Mouse (Mus musculus): Measurements from ENCODE around the gene Mtch2. TPM values are rescaled to one million over a fixed set of nuclear protein-coding genes. Genes with fewer than 3 reads are reported as not detected.
A peak's percentile ranks its signal among the peaks of the same experiment; 100 is the strongest.
"Not testable (repeated sequence)": the region's sequence is repeated elsewhere in the genome, so short reads cannot be mapped to it uniquely, and the experiment has no call there.

Gene Mtch2
- total RNA-seq, 2 experiments from 2014 or later: 145 to 159 TPM

GRCm38 (mm10) chr2:90894299-90894677 lies 47.3 kb downstream of the Mtch2 start:
- ATAC-seq (replicated peaks; ENCODE audit: low FRiP score, low TSS enrichment, poor library complexity, severe bottlenecking): not testable (repeated sequence)

DNA sequence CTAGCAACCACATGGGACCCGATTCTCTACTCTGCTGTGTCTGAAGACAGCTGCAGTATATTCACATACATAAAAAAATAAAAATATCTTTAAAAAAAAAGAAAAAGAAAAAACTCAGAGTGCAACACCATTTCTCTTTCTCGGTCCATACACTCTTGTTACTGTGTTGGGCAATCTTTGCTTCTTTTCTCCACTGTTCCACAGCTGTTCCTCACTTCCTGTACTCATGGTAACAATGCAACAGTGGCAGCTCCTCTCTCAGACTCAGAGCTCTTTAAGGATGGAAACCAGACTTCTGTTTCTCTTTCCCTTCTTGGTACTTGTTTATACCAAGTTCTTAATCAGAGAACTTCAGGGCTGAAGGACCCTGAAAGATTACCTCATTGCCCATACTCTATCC lies 56.4 kb downstream of the Mtch2 start:
- ATAC-seq (replicated peaks; ENCODE audit: low FRiP score, low TSS enrichment, poor library complexity, severe bottlenecking): no peak

GRCm38 (mm10) chr2:90904076-90904855 lies 57.3 kb downstream of the Mtch2 start, which contains the start of the genes Kbtbd4 and Ndufs3:
Kbtbd4 (plus strand) TSS chr2:90904740.
Ndufs3 (minus strand) TSS chr2:90904827.
- peak; percentile 93 for ATAC-seq (replicated peaks; ENCODE audit: low FRiP score, low TSS enrichment, poor library complexity, severe bottlenecking)

GRCm38 (mm10) chr2:90904856-90905224 lies 57.9 kb downstream of the Mtch2 start:
- peak; percentile 35 for ATAC-seq (replicated peaks; ENCODE audit: low FRiP score, low TSS enrichment, poor library complexity, severe bottlenecking)

DNA sequence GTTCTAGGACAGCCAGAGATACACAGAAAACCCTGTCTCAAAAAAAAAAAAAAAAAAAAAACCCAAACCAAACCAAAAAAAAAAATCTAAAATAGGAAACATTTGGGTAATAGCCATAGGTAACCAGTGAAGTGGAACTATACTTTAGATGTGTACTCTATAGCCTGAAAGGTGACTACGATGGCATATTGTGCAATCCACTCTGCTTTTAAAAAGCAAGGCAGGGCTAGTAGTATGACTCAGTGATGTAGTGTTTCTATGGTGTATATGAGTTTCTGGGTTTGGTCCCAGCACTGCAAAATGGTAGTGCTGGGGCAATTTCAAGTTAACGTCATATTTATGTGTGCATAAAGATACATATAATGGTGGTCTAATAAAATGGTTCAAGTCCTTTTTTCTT lies 59.8 kb downstream of the Mtch2 start:
- ATAC-seq (replicated peaks; ENCODE audit: low FRiP score, low TSS enrichment, poor library complexity, severe bottlenecking): no peak

GRCm38 (mm10) chr2:90910861-90911260 lies 63.9 kb downstream of the Mtch2 start:
- no peak for ATAC-seq (replicated peaks; ENCODE audit: low FRiP score, low TSS enrichment, poor library complexity, severe bottlenecking)

DNA sequence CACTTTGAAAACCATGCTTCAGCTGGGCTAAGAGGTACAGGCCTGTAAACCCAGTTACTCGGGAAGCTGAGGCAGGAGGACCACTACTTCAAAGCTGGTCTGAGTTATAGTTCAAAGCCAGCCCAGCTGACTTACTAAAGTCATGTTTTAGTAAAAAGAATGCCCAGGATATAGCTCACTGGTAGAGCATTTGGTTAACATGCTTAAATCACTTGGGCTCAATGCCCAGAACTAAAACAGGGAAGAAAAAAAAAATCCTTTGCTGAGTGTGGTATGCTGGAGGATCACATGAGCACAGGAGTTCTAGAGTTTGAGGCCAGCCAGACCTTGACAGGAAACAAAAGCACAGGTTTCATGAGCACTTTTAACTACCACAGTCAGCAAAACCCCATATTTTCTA lies 64.7 kb downstream of the Mtch2 start:
- no peak for ATAC-seq (replicated peaks; ENCODE audit: low FRiP score, low TSS enrichment, poor library complexity, severe bottlenecking)

DNA sequence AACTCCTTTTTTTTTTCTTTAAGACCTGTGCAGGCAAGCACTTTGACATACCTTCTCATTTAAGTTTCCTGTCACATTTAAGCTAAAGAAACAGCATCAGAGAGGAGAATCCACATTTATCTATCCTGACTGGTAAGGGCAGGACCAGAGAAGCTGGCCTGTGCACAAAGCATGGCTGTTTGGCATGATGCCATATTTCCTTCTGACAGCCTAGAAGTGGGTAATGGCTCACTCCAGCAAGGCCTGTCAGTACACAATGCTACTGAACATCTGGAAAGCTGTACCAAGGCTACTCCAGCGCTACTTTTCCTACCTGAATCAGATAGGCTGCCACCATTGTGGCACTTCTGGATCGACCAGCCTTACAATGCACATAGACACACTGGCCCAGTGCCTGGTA lies 66.7 kb downstream of the Mtch2 start:
- ATAC-seq (replicated peaks; ENCODE audit: low FRiP score, low TSS enrichment, poor library complexity, severe bottlenecking): peak; percentile 35; the same call in 1 of the 2 replicates

DNA sequence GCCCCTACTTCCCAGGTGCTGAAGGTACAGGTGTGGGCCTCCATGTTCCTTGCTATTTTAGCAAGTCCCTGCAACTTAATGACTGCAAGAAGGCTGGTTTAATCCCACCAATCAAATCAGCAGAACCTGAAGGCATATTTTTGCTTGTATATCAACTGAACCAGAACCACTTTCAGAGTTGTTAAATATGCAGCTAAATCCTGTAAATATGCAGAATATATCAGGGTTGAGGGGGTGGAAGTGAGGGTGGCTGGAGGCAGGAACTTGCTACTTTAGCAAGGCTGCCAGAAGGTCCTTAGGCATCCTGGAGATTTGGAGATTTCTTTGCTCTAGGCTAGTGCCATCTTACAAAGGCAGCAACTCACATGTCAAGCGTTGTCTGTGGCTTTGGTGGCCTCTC lies 68.6 kb downstream of the Mtch2 start:
- ATAC-seq (replicated peaks; ENCODE audit: low FRiP score, low TSS enrichment, poor library complexity, severe bottlenecking): no peak

Other genes starting within 250 kb of the Mtch2 start
- 80.6 and 105 TPM in 2 replicates for gene Nup160, start 169.9 kb upstream of the Mtch2 start, total RNA-seq (2014; fragmentation: Nextera tagmentation)
- gene Nup160, start 169.9 kb upstream of the Mtch2 start, total RNA-seq (2017): 50.0 and 57.4 TPM in 2 replicates
- gene Fnbp4, start 101.8 kb upstream of the Mtch2 start, total RNA-seq (2014; fragmentation: Nextera tagmentation): 185 and 203 TPM in 2 replicates
- gene Fnbp4, start 101.8 kb upstream of the Mtch2 start, total RNA-seq (2017): 133 and 153 TPM in 2 replicates
- gene Agbl2, start 64.4 kb upstream of the Mtch2 start, total RNA-seq (2014; fragmentation: Nextera tagmentation): not detected in 2 replicates
- not detected in 2 replicates for gene Agbl2, start 64.4 kb upstream of the Mtch2 start, total RNA-seq (2017)
- not detected in 2 replicates for gene C1qtnf4, start 38.7 kb downstream of the Mtch2 start, total RNA-seq (2014; fragmentation: Nextera tagmentation)
- not detected in 2 replicates for gene C1qtnf4, start 38.7 kb downstream of the Mtch2 start, total RNA-seq (2017)
- gene Kbtbd4, start 57.6 kb downstream of the Mtch2 start, total RNA-seq (2014; fragmentation: Nextera tagmentation): 14.3 and 18.7 TPM in 2 replicates
- gene Kbtbd4, start 57.6 kb downstream of the Mtch2 start, total RNA-seq (2017): 28.6 and 32.0 TPM in 2 replicates
- gene Ndufs3, start 57.7 kb downstream of the Mtch2 start, total RNA-seq (2014; fragmentation: Nextera tagmentation): 200 and 247 TPM in 2 replicates
- gene Ndufs3, start 57.7 kb downstream of the Mtch2 start, total RNA-seq (2017): 96.1 and 109 TPM in 2 replicates
- gene Celf1, start 93.2 kb downstream of the Mtch2 start, total RNA-seq (2014; fragmentation: Nextera tagmentation): 82.1 and 92.9 TPM in 2 replicates
- 57.9 and 75.2 TPM in 2 replicates for gene Celf1, start 93.2 kb downstream of the Mtch2 start, total RNA-seq (2017)
- gene Rapsn, start 188.5 kb downstream of the Mtch2 start, total RNA-seq (2014; fragmentation: Nextera tagmentation): not detected in 2 replicates
- 0.80 TPM in 1 of 2 replicates, not detected in the other for gene Rapsn, start 188.5 kb downstream of the Mtch2 start, total RNA-seq (2017)
- 172 and 200 TPM in 2 replicates for gene Psmc3, start 206.9 kb downstream of the Mtch2 start, total RNA-seq (2014; fragmentation: Nextera tagmentation)
- 297 and 355 TPM in 2 replicates for gene Psmc3, start 206.9 kb downstream of the Mtch2 start, total RNA-seq (2017)
- gene Slc39a13, start 223.3 kb downstream of the Mtch2 start, total RNA-seq (2014; fragmentation: Nextera tagmentation): 18.9 and 21.3 TPM in 2 replicates
- 6.4 and 10.6 TPM in 2 replicates for gene Slc39a13, start 223.3 kb downstream of the Mtch2 start, total RNA-seq (2017)
- gene Spi1, start 235.2 kb downstream of the Mtch2 start, total RNA-seq (2014; fragmentation: Nextera tagmentation): 5.9 and 10.4 TPM in 2 replicates
- gene Spi1, start 235.2 kb downstream of the Mtch2 start, total RNA-seq (2017): 3.7 and 8.8 TPM in 2 replicates

All from megakaryocyte-erythroid progenitor cell, adult 5-6 weeks (primary cell).